Mouse (Mus musculus): ENCODE results near the gene Lrrc31. TPM values are rescaled to one million over a fixed set of nuclear protein-coding genes. Genes with fewer than 3 reads are reported as not detected.

Gene Lrrc31
- polyA plus RNA-seq, 1 experiment: not detected

GRCm38 (mm10) chr3:30724105-30724824 is 24.6 kb upstream of the Lrrc31 start:
- no peak overlapping the region for H3K4me3 ChIP-seq (ENCODE audit: insufficient read depth, low read length)
- TF ChIP-seq CTCF (IDR thresholded peaks at IDR 0.05; ENCODE audit: extremely low read depth, insufficient read depth, low read length) (no peak), POLR2A (IDR thresholded peaks at IDR 0.05; ENCODE audit: extremely low read depth, insufficient read depth, low read length) (no peak)
- H3K27ac ChIP-seq (ENCODE audit: insufficient read depth, low read length): no peak overlapping the region
- H3K4me1 ChIP-seq (ENCODE audit: control insufficient read depth, insufficient read depth, low read length): no peaks in the 10 kb centered on the region

DNA sequence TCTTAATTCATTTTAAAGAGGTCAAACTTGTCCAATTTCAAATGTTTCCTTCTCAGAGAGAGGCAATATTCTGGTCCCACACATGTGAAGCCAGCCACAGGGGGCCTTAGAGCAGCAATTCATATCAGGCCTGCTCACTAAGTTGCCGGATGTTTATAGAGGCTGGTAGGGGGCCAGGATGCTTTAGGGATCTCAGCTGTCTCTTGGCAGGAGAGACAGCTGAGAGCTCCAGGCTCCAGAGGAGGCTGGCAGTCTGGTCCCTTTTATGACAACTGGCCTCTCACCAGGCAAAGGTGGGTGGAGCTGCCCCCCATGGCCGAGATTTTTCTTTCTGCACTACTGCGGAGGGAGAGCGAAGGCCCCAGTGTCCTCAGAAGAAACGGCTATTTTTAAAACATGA is 23.5 kb upstream of the Lrrc31 start:
- Histone ChIP-seq H3K27ac (ENCODE audit: insufficient read depth, low read length) (no peak overlapping the region), H3K4me1 (ENCODE audit: control insufficient read depth, insufficient read depth, low read length) (no peaks in the 10 kb centered on the region), H3K4me3 (ENCODE audit: insufficient read depth, low read length) (no peak overlapping the region)
- TF ChIP-seq CTCF (IDR thresholded peaks at IDR 0.05; ENCODE audit: extremely low read depth, insufficient read depth, low read length) (no peak), POLR2A (IDR thresholded peaks at IDR 0.05; ENCODE audit: extremely low read depth, insufficient read depth, low read length) (no peak)

- no peaks in the 10 kb centered on the region for H3K4me1 ChIP-seq (ENCODE audit: control insufficient read depth, insufficient read depth, low read length)
- no peak overlapping the region for H3K4me3 ChIP-seq (ENCODE audit: insufficient read depth, low read length)
Measured at GRCm38 (mm10) chr3:30722461-30722860, 22.8 kb upstream of the Lrrc31 start.

DNA sequence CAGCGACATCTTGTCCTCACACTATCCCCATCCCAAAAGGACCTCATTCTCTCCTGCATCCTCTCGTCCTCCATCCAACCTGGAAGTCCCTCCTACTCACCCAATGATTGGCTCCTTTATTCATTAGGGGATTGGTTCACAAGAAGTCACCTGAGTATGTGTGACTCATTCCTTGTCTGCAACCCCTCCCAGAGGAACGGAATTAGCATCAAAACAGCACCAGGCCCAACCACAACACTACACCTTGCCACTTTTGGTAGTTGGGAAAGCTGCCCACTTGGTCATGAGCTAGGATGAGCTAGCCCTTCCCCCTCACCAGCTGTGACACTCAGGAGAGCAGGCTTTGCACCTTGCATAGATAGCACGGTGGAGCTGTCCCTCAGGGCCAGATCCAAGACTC is 22.4 kb upstream of the Lrrc31 start:
- Histone ChIP-seq H3K27ac (ENCODE audit: insufficient read depth, low read length) (no peak overlapping the region), H3K4me3 (ENCODE audit: insufficient read depth, low read length) (no peak overlapping the region), H3K4me1 (ENCODE audit: control insufficient read depth, insufficient read depth, low read length) (no peaks in the 10 kb centered on the region)
- TF ChIP-seq POLR2A (IDR thresholded peaks at IDR 0.05; ENCODE audit: extremely low read depth, insufficient read depth, low read length) (no peak), CTCF (IDR thresholded peaks at IDR 0.05; ENCODE audit: extremely low read depth, insufficient read depth, low read length) (no peak)

More at GRCm38 (mm10) chr3:30722461-30722860, 22.8 kb upstream of the Lrrc31 start:
- no peak overlapping the region for H3K27ac ChIP-seq (ENCODE audit: insufficient read depth, low read length)
- TF ChIP-seq CTCF (IDR thresholded peaks at IDR 0.05; ENCODE audit: extremely low read depth, insufficient read depth, low read length) (no peak), POLR2A (IDR thresholded peaks at IDR 0.05; ENCODE audit: extremely low read depth, insufficient read depth, low read length) (no peak)

GRCm38 (mm10) chr3:30718649-30719048 is 19.0 kb upstream of the Lrrc31 start:
- Histone ChIP-seq H3K4me1 (ENCODE audit: control insufficient read depth, insufficient read depth, low read length) (no peaks in the 10 kb centered on the region), H3K27ac (ENCODE audit: insufficient read depth, low read length) (no peak overlapping the region), H3K4me3 (ENCODE audit: insufficient read depth, low read length) (no peak overlapping the region)
- TF ChIP-seq CTCF (IDR thresholded peaks at IDR 0.05; ENCODE audit: extremely low read depth, insufficient read depth, low read length): no peak
- TF ChIP-seq POLR2A (IDR thresholded peaks at IDR 0.05; ENCODE audit: extremely low read depth, insufficient read depth, low read length): no peak

- H3K4me3 ChIP-seq (ENCODE audit: insufficient read depth, low read length): no peak overlapping the region
- TF ChIP-seq CTCF (IDR thresholded peaks at IDR 0.05; ENCODE audit: extremely low read depth, insufficient read depth, low read length) (no peak), POLR2A (IDR thresholded peaks at IDR 0.05; ENCODE audit: extremely low read depth, insufficient read depth, low read length) (no peak)
- H3K27ac ChIP-seq (ENCODE audit: insufficient read depth, low read length): no peak overlapping the region
- H3K4me1 ChIP-seq (ENCODE audit: control insufficient read depth, insufficient read depth, low read length): no peaks in the 10 kb centered on the region
Measured at GRCm38 (mm10) chr3:30713334-30713733, 13.7 kb upstream of the Lrrc31 start.

- no peak overlapping the region for H3K27ac ChIP-seq (ENCODE audit: insufficient read depth, low read length)
- TF ChIP-seq CTCF (IDR thresholded peaks at IDR 0.05; ENCODE audit: extremely low read depth, insufficient read depth, low read length) (no peak), POLR2A (IDR thresholded peaks at IDR 0.05; ENCODE audit: extremely low read depth, insufficient read depth, low read length) (no peak)
- no peak overlapping the region for H3K4me3 ChIP-seq (ENCODE audit: insufficient read depth, low read length)
- H3K4me1 ChIP-seq (ENCODE audit: control insufficient read depth, insufficient read depth, low read length): no peaks in the 10 kb centered on the region
Measured at GRCm38 (mm10) chr3:30710191-30710590, 10.5 kb upstream of the Lrrc31 start.

DNA sequence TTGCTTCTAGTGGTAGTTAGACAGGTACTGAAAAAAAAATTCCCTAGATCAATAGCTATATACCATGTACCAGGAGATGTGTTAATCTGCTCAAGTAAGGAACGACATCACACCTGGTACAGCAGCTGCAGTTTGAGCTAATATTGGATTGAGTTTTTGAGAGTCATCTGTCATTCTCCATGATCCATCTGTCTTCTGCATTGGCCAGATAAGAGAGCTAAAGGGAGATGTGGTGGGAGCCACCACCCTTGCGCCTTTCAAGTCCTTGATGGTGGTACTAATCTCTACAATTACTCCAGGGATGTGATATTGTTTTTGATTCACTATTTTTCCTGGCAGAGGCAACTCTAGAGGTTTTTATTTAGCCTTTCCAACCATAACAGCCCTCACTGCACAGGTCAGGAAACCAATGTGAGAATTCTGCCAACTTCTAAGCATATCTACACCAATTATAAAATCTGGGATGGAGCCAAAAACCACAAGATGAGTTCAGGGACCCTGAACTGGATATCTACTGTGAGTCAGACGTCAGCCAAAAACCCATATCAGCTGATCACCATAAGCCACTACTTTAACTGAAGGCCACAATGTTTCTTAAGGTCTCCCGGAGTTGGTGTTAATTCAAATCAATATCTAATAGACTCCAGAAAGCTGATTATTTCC is 7.1 kb upstream of the Lrrc31 start:
- Histone ChIP-seq H3K27ac (ENCODE audit: insufficient read depth, low read length) (no peak overlapping the region), H3K4me1 (ENCODE audit: control insufficient read depth, insufficient read depth, low read length) (no peaks in the 10 kb centered on the region), H3K4me3 (ENCODE audit: insufficient read depth, low read length) (no peak overlapping the region)
- no peak for TF ChIP-seq POLR2A (IDR thresholded peaks at IDR 0.05; ENCODE audit: extremely low read depth, insufficient read depth, low read length)

DNA sequence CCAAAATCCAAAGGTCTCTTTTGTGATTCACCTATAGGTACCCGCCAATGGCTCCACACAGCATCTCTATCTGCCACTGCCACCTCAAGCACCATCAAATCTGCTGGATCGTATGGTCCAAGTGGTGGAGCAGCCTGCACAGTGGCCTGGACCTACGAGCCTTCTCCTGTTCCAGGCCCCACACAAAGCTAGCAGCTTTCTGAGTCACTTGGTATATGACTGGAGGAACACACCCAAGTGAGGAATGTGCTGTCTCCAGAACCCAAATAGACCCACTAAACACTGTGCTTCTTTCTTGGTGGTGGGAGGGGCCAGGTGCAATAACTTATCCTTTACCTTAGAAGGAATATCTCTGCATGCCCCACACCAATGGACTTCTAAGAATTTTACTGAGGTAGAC is 6.3 kb upstream of the Lrrc31 start:
- no peaks in the 10 kb centered on the region for H3K4me1 ChIP-seq (ENCODE audit: control insufficient read depth, insufficient read depth, low read length)
- H3K4me3 ChIP-seq (ENCODE audit: insufficient read depth, low read length): no peak overlapping the region
- TF ChIP-seq POLR2A (IDR thresholded peaks at IDR 0.05; ENCODE audit: extremely low read depth, insufficient read depth, low read length) (no peak), CTCF (IDR thresholded peaks at IDR 0.05; ENCODE audit: extremely low read depth, insufficient read depth, low read length) (no peak)
- no peak overlapping the region for H3K27ac ChIP-seq (ENCODE audit: insufficient read depth, low read length)

DNA sequence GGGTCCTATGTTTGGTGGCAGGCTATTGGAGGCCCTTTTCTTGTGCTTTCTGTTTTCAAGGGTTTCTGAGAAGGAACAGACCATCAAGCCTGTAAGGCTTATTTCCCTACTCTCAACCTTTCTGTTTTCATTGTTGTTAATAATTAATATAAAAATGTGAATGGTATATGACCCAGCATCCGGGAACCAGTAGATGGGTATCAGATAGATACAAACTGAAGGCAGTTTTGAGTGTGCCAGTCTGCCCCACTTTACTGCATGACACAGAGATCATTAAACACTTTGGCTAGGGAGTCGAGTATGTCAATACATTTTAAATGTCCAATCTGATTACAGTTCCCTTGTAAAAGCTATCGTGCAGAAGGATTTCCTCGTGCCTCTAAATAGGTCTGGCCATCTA is 1.8 kb downstream of the Lrrc31 start:
- TF ChIP-seq CTCF (IDR thresholded peaks at IDR 0.05; ENCODE audit: extremely low read depth, insufficient read depth, low read length): no peak
- no peak for TF ChIP-seq POLR2A (IDR thresholded peaks at IDR 0.05; ENCODE audit: extremely low read depth, insufficient read depth, low read length)
- H3K4me1 ChIP-seq (ENCODE audit: control insufficient read depth, insufficient read depth, low read length): no peaks in the 10 kb centered on the region

More for the DNA sequence above, 1.8 kb downstream of the Lrrc31 start:
- Histone ChIP-seq H3K27ac (ENCODE audit: insufficient read depth, low read length) (no peak overlapping the region), H3K4me3 (ENCODE audit: insufficient read depth, low read length) (no peak overlapping the region)

Data from cortical plate, adult 2 months (tissue).